ENCODE assay signal across 7 mouse cellular contexts in the genomic region with DNA sequence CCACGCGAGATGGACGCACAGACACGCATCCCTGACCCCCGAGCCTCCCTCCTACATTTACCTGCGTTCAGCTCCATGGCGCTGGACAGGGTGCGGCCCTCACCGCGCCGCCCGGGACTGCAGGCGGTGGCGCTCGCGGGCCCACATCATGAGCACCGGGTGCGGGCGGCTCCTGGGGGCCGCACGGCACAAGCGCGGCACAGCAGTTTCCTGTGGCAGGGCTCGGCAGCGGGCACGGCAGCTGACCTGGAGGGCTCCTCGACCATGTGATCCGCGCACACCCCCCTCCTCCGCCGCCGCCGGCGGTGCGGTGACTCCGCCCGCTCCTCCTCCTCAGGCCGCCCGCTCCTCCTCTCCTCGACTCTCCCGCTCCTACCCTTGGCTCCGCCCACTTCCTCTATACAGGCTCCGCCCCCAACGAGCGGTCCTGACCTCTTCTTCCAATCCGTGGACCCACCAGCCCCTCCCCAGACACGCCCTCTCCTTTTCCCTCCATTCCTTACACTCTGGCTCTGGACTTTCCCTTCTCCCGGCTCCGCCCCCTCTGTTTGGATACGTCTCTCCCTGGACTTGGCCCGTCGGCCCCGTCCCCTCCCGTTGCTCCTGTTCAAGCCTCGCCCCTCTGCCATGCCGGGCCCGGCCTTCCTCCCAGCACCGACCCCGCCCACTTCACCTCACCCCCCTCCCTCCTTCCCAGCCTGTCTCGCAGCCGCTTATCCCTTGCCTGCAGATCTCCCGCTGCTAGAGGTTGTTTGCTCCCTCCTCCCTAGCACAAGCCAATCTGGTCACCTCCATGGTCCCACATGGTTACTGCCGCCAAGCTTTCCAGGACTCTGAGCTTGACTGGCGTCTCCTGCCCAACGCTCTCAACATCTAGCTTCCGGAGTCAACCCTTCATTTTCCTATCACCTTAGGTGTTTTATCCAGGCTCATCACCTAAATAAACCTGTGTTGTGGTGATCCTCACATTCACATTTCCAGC. TPM values are rescaled to one million over a fixed set of nuclear protein-coding genes. Genes with fewer than 3 reads are reported as not detected.
DNase-seq lines count a peak whose midpoint lies in the region; ATAC-seq lines count a peak whose summit lies in the region.

Nr1d2 (minus strand) TSS at position 378 of the 982 bp plus-strand sequence.

- H3K36me3 ChIP-seq in intestine, embryonic 15.5 days: no peaks in the 10 kb centered on the region
- H3K36me3 ChIP-seq in midbrain, embryonic 10.5 days: no peaks in the 10 kb centered on the region

- WGBS in intestine, embryonic 15.5 days: under 1% methylated on average over 66 of the region's 66 CpGs
- under 1% methylated on average over 65 of the region's 66 CpGs for WGBS in midbrain, embryonic 10.5 days

- DNase-seq in adrenal gland, adult 2 months: peak; percentile 100
- DNase-seq in embryo, embryonic 11.5 days (ENCODE audit: low read depth, low spot score): peak; percentile 97
- DNase-seq in gastrocnemius, postnatal 36 days: peak; percentile 97 to 100
- peak; percentile 94 to 98 for DNase-seq in left cerebral cortex, postnatal 25 days (ENCODE audit: low spot score in 2 of 2)
- DNase-seq in midbrain, embryonic 10.5 days (ENCODE audit: low spot score): peak; percentile 99
- peak; percentile 90 for DNase-seq in right cerebral cortex, postnatal 4 days

- peak within 1 kb of the TSS; percentile 81 for H3K27ac ChIP-seq in intestine, embryonic 15.5 days
- peak within 1 kb of the TSS; percentile 84 for H3K27ac ChIP-seq in midbrain, embryonic 10.5 days (replicated peaks)

- peak; percentile 93 for ATAC-seq in intestine, embryonic 15.5 days

- H3K9me3 ChIP-seq in intestine, embryonic 15.5 days: no peaks in the 10 kb centered on the region
- H3K9me3 ChIP-seq in midbrain, embryonic 10.5 days (replicated peaks): peaks cover 5% of the 10 kb centered on the region; the same call in 1 of the 2 replicates

- H3K27me3 ChIP-seq in intestine, embryonic 15.5 days (replicated peaks): no peaks in the 10 kb centered on the region
- H3K27me3 ChIP-seq in midbrain, embryonic 10.5 days (ENCODE audit: low read depth, poor library complexity, severe bottlenecking): no peaks in the 10 kb centered on the region

- 0 out of 2 replicates have a peak, but pooled peaks cover 4% of the 10 kb centered on the region for H3K4me1 ChIP-seq in intestine, embryonic 15.5 days (replicated peaks)
- peaks cover 28% of the 10 kb centered on the region for H3K4me1 ChIP-seq in midbrain, embryonic 10.5 days

- H3K4me3 ChIP-seq in intestine, embryonic 15.5 days (replicated peaks): peak within 1 kb of the TSS; percentile 80
- H3K4me3 ChIP-seq in midbrain, embryonic 10.5 days: peak within 1 kb of the TSS; percentile 84

- H3K4me2 ChIP-seq in intestine, embryonic 15.5 days (replicated peaks): peak within 1 kb of the TSS; percentile 87

- intact Hi-C loops in gastrocnemius, postnatal 36 days (cut with DNase I): loop anchor here (2.0 kb wide), 1 partner anchor 32 kb away; the partner anchor contains the start of genes Nkiras1 and Rpl15
- intact Hi-C loops in left cerebral cortex, postnatal 25 days (cut with DNase I): loop anchor here (1.0 kb wide), 1 partner anchor 32 kb away; the partner anchor contains the start of genes Nkiras1 and Rpl15

- peak within 1 kb of the TSS; percentile 62 for H3K9ac ChIP-seq in intestine, embryonic 15.5 days

RNA-seq across cellular contexts. Expression of gene Nr1d2, which starts in this region (rescaled TPM):
- total RNA-seq in adrenal gland, adult 2 months (2021): 10 to 100 TPM; 37.0 to 82.4 TPM
- polyA plus RNA-seq in adrenal gland, adult 2 months (2012; rRNA removed): 65.7 and 78.2 TPM in 2 replicates
- total RNA-seq in gastrocnemius, postnatal 36 days (2021): 10 to 100 TPM; 81.7 to 94.1 TPM
- polyA plus RNA-seq in intestine, embryonic 15.5 days (2015; fragmentation: Nextera tagmentation; extraction: Ambion mirVana): 5.0 and 6.9 TPM in 2 replicates
- 10 to 100 TPM; 69.8 to 90.9 TPM for total RNA-seq in left cerebral cortex, postnatal 25 days (2021)
- polyA plus RNA-seq in midbrain, embryonic 10.5 days (2016; fragmentation: Nextera tagmentation; extraction: Ambion mirVana): 4.0 and 4.1 TPM in 2 replicates

Comparison
In these comparisons a context has a peak if more than half of its experiments do, and no peak if none do; other contexts are left out.
1. Peak in every context shown above with its lines: DNase-seq, ATAC-seq, H3K4me3 ChIP-seq and H3K27ac ChIP-seq.